Mouse (Mus musculus): ENCODE results near the gene Olfr462.

DNA sequence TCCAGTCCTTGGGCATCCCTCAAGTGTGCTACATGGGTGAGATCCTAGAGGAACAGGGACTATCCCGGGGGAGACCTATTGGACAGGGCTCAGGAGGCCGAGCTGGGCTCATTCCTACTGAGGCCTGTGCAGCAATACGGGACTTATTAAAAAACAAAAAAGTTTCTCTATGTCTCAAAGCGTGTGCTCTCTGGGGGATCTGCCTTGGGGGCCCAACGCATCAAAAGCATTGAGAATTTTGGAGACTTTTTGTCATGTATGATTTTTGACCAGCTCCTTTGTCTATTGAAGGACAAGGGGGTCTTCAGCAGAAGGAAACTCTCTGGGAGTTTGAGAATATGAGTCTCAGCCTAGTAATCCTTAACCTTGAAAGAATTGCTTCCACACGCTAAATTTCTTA is at the start of gene Olfr462:
- TF ChIP-seq CTCF (IDR thresholded peaks at IDR 0.05; ENCODE audit: borderline replicate concordance, insufficient read depth, low read length) (no peak), POLR2A (IDR thresholded peaks at IDR 0.05; ENCODE audit: low read depth, low read length) (no peak)

All from embryonic fibroblast, embryonic 13.5 days (primary cell).